Mouse (Mus musculus): ENCODE measurements around the gene Srgap2.

GRCm38 (mm10) chr1:131498231-131498630, 28.9 kb downstream of the Srgap2 start:
- TF ChIP-seq CTCF (IDR thresholded peaks at IDR 0.05; ENCODE audit: extremely low read depth, insufficient read depth, low read length) (no peak), POLR2A (IDR thresholded peaks at IDR 0.05; ENCODE audit: extremely low read depth, insufficient read depth, low read length) (no peak)

All from cortical plate, adult 2 months (tissue).